Mouse (Mus musculus): ENCODE results near the gene Bach1. TPM values are rescaled to one million over a fixed set of nuclear protein-coding genes. Genes with fewer than 3 reads are reported as not detected.
"Not testable (repeated sequence)": the region's sequence is repeated elsewhere in the genome, so short reads cannot be mapped to it uniquely, and the experiment has no call there.

The Bach1 gene
- polyA plus RNA-seq, 1 experiment from 2014 or later: 23.4 TPM

DNA sequence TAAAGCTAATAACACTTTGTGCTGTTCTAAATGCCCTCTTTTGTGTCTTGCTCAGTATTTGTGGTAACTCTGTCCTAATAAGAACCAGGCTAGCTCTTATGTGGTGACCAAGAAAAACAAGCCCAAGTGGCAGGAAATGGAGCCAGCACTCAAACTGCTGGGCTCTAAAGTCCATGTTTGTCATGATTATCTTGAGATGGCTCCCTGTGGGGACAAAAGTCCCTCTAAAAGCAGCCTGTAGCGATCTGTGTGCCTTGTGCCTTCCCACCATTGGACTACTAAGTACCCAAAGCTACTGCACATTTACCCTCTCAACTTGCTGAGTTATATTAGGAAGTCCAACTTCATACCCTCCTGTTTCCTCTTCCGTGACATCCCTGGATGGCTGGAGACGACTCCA is 11.4 kb upstream of the Bach1 start:
- no peaks in the 10 kb centered on the region for H3K36me3 ChIP-seq
- no peak overlapping the region for H3K27ac ChIP-seq
- no peaks in the 10 kb centered on the region for H3K4me1 ChIP-seq
- no peaks in the 10 kb centered on the region for H3K27me3 ChIP-seq (replicated peaks)
- no peak overlapping the region for H3K4me2 ChIP-seq (replicated peaks)
- no peak overlapping the region for H3K4me3 ChIP-seq
- WGBS: 86% methylated on average over 3 of the region's 3 CpGs
- no peak for ATAC-seq (ENCODE audit: low FRiP score, low read depth)
- H3K9me3 ChIP-seq: no peaks in the 10 kb centered on the region
- no peak overlapping the region for H3K9ac ChIP-seq

DNA sequence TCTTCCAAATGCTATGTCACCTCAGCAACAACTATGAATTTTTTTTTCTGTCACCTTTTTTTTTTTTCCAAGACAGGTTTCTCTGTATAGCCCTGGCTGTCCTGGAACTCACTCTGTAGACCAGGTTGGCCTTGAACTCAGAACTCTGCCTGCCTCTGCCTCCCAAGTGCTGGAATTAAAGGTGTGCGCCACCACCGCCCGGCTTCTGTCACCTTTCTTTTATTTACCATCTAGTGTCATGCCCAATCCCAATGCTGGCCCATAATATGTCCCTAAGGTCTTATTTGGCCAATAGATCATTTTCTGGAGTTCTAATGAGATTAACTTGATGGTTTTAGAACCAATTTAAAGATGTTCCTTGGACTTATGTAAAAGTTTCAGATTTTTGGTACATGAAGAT is 10.4 kb upstream of the Bach1 start:
- H3K4me2 ChIP-seq (replicated peaks); H3K9me3 ChIP-seq; H3K9ac ChIP-seq; H3K4me1 ChIP-seq; H3K36me3 ChIP-seq; H3K27ac ChIP-seq; ATAC-seq (ENCODE audit: low FRiP score, low read depth); H3K4me3 ChIP-seq; H3K27me3 ChIP-seq (replicated peaks): not testable (repeated sequence)
- WGBS: 97% methylated on average over 3 of the region's 3 CpGs

DNA sequence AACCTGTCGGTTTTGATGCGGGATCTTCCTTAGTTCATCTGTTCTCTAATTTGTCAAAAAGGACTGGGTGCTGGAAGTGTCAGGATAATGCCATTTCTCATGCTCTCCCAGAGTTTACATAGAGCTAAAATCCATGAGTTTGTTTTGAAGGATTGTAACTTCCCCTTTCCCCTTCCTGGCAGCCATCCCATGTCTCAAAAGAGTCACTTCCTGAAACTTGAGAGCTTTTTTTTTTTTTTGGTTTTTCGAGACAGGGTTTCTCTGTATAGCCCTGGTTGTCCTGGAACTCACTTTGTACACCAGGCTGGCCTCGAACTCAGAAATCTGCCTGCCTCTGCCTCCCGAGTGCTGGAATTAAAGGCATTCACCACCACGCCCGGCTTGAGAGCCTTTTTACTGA is 9.9 kb upstream of the Bach1 start:
- not testable (repeated sequence) for H3K27me3 ChIP-seq (replicated peaks); H3K9ac ChIP-seq; H3K9me3 ChIP-seq; H3K4me3 ChIP-seq; H3K36me3 ChIP-seq; ATAC-seq (ENCODE audit: low FRiP score, low read depth); H3K27ac ChIP-seq; H3K4me1 ChIP-seq; H3K4me2 ChIP-seq (replicated peaks)
- WGBS: 93% methylated on average over 7 of the region's 7 CpGs

DNA sequence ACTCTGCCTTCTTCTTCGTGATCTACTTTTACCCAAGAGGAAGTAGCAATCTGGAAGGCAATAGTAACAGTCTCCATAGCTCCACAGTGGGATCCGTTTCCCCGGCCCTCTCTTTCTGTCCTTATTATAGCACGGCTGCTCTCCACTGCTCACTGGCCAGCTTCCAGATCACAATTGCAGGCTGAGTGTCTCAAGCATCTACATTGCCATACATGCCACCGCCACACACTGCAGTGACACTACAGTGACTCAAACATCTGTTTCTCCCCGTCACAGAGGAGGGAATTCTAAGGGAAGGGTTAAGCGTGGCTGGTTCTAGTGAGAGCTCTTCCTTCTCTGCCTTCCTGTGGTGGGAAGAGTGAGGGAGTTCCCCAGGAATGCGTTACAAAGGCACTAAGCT is 9.5 kb upstream of the Bach1 start:
- H3K27ac ChIP-seq: no peak overlapping the region
- ATAC-seq (ENCODE audit: low FRiP score, low read depth): no peak
- 80% methylated on average over 8 of the region's 8 CpGs for WGBS

DNA sequence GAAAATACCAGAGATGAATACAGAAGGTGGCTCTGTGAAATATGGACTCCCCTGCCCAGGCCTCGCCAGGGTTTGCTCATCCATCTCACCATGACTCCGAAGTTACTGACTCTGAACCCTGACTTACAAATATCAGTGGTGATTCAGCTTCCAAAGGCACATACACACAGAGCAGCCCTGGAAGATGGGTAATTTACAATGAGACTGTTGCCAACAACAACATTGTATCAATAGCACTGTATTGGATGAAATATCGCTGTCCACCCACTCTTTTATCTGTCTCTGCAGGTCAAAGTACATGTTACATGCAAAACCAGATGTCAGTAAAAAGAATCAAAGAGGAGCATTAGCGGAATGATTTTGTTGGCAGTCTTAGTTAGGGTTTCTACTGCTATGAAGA is 8.2 kb upstream of the Bach1 start:
- Histone ChIP-seq H3K9ac (no peak overlapping the region), H3K27ac (no peak overlapping the region), H3K9me3 (no peaks in the 10 kb centered on the region), H3K4me3 (no peak overlapping the region), H3K4me2 (replicated peaks) (no peak overlapping the region), H3K27me3 (replicated peaks) (no peaks in the 10 kb centered on the region), H3K36me3 (no peaks in the 10 kb centered on the region), H3K4me1 (no peaks in the 10 kb centered on the region)
- WGBS: 89% methylated on average over 4 of the region's 4 CpGs
- ATAC-seq (ENCODE audit: low FRiP score, low read depth): no peak

More for the DNA sequence above, 9.5 kb upstream of the Bach1 start:
- Histone ChIP-seq H3K9me3 (no peaks in the 10 kb centered on the region), H3K9ac (no peak overlapping the region), H3K36me3 (no peaks in the 10 kb centered on the region), H3K4me1 (no peaks in the 10 kb centered on the region), H3K27me3 (replicated peaks) (no peaks in the 10 kb centered on the region), H3K4me3 (no peak overlapping the region), H3K4me2 (replicated peaks) (no peak overlapping the region)

DNA sequence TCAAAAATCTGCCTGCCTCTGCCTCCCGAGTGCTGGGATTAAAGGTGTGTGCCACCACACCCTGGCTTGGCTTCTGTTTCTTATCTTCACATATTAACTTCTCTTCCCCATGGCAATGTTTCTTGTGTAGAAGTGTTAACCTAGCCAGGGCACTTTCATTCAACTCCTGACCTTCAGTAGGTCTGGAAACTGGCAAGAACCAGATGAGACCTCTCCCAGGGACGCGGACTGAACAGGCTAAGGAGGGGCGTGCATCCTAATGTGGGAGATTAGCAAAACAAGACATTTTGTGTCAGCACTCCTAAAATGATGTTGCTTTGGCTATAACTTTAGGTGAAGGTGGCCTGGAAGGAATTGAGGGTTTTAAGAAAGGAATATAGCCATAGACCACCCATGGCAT is 7.6 kb upstream of the Bach1 start:
- H3K36me3 ChIP-seq: no peaks in the 10 kb centered on the region
- no peak overlapping the region for H3K27ac ChIP-seq
- H3K9me3 ChIP-seq: no peaks in the 10 kb centered on the region
- H3K9ac ChIP-seq: no peak overlapping the region
- no peak overlapping the region for H3K4me2 ChIP-seq (replicated peaks)
- no peaks in the 10 kb centered on the region for H3K4me1 ChIP-seq
- no peaks in the 10 kb centered on the region; the same call in 1 of the 2 replicates for H3K27me3 ChIP-seq (replicated peaks)
- H3K4me3 ChIP-seq: no peak overlapping the region
- WGBS: 94% methylated on average over 4 of the region's 4 CpGs
- ATAC-seq (ENCODE audit: low FRiP score, low read depth): no peak

DNA sequence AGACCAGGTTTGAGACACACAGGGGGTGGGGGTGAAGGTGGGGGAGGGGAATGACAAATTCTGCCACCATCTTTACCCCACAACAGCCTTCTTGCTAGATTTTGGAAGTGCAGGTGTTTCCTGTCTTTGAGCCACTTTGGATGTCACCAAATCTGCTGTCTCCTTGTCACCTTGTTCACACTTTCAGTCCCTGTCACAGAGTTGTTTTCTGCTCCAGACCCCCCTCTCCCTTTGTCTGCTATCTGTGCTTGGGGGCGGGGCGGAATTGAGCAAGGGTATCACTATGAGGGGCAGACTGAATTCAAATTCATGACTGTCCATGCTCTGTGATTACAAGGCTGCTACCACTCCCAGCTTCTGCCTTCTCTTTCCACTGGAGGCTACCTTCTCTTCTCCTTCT is 6.2 kb upstream of the Bach1 start:
- Histone ChIP-seq H3K9me3 (no peaks in the 10 kb centered on the region), H3K27me3 (replicated peaks) (no peaks in the 10 kb centered on the region; the same call in 1 of the 2 replicates), H3K9ac (no peak overlapping the region), H3K4me1 (no peaks in the 10 kb centered on the region), H3K4me3 (no peak overlapping the region), H3K27ac (no peak overlapping the region), H3K4me2 (replicated peaks) (no peak overlapping the region), H3K36me3 (no peaks in the 10 kb centered on the region)
- WGBS: 94% methylated on average over 2 of the region's 2 CpGs
- ATAC-seq (ENCODE audit: low FRiP score, low read depth): no peak

DNA sequence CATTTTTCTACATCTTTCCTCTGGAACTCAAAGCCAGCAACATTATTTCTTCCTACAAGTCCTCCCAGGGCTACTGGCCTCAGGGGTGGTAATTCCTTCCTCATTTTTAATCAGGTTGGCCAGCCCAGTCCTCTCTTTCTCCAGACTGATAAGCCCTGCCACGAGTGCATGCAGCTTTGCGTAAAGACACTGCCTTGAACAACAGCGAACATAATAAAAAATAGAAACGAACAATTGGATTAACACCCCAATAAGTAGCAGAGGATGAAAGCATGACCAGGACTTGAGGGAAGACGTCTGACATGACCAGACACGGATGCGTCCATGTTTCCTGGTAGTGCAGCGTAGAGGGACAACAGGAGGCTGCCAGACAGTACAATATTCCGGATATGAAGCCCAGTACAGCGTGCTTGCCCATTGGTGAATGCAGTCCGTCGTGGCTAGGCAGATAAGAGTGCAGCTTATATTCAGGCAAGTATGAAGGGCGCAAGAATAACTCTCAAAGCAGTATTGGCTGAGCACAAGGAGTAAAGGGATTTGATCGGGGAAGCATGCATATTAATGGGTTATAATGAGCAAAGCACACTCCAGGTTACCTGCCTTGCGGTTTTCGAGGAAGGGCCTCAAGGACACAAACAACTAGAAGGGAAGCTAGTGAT is 909 bp upstream of the Bach1 start:
- WGBS: 54% methylated on average over 16 of the region's 16 CpGs
- Histone ChIP-seq H3K27me3 (replicated peaks) (no peaks in the 10 kb centered on the region; the same call in 1 of the 2 replicates), H3K4me1 (peaks cover 14% of the 10 kb centered on the region), H3K9me3 (no peaks in the 10 kb centered on the region), H3K4me2 (replicated peaks) (peak overlapping the region; percentile 77), H3K9ac (no peak overlapping the region), H3K36me3 (no peaks in the 10 kb centered on the region), H3K27ac (no peak overlapping the region), H3K4me3 (peak overlapping the region; percentile 72; the same call in 1 of the 2 replicates)
- ATAC-seq (ENCODE audit: low FRiP score, low read depth): peak; percentile 0; the same call in 1 of the 2 replicates

DNA sequence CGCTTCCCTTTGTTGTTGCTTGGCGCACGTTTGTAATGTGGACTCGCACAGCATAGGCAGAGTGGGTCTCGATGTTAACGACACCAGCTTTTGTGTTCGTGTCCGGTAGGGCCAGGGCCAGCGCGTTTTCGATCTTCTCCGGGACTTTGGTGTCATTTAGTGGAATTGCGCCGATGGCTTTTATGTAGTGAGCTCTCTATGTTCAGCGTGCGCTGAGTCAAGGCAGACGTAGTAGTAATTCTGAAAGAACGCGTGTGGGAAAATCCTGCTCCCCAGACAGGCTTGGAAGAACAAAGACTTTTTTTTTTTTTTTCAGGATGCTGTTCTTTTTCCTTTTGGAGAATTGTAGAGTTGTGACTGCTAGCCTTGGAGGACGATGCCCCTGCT is 554 bp downstream of the Bach1 start:
- Histone ChIP-seq H3K9me3 (no peaks in the 10 kb centered on the region), H3K4me1 (peaks cover 22% of the 10 kb centered on the region), H3K4me3 (peak overlapping the region; percentile 72), H3K27me3 (replicated peaks) (no peaks in the 10 kb centered on the region; the same call in 1 of the 2 replicates), H3K27ac (peak overlapping the region; percentile 89), H3K36me3 (no peaks in the 10 kb centered on the region), H3K9ac (peak overlapping the region; percentile 98), H3K4me2 (replicated peaks) (peak overlapping the region; percentile 77)
- ATAC-seq (ENCODE audit: low FRiP score, low read depth): no peak; the same call in 1 of the 2 replicates
- under 1% methylated on average over 20 of the region's 20 CpGs for WGBS

DNA sequence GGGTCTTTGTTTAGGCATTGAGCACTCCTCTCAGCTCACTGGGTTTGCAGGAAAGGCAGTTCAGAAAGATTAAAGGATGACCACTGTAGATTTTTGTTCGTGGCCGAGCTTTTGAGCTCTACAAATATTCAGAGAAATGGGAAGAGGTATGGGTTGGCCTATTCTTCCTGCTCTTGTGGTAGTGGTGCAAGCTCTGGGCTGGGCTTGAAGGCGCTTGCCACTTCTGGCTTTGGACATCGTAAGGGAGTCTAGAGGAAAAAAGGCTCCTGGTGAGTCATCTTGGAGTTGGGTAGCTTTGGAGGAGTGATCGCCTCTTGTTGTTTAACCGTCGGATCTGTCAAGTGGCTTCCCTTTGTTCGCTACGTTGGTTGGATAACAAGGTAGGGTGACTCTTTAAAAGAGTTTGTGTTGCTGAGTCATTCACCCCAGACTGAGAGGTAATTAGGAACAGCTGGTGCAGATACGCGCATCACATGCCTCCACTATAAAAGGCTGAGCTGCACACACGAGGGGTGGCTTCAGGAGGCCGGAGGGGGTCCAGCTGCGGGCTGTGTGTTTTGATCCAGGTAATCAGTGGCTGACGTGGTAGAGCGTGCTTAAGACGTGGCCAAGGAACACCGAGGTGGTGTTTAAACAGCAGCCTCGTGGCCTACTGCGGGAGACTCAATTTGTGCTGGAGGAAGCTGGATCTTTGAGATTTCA is 1.1 kb downstream of the Bach1 start:
- Histone ChIP-seq H3K4me2 (replicated peaks) (peak overlapping the region; percentile 77), H3K4me3 (peak overlapping the region; percentile 72), H3K27me3 (replicated peaks) (no peaks in the 10 kb centered on the region; the same call in 1 of the 2 replicates), H3K4me1 (peaks cover 22% of the 10 kb centered on the region), H3K27ac (peak overlapping the region; percentile 89), H3K36me3 (no peaks in the 10 kb centered on the region), H3K9me3 (no peaks in the 10 kb centered on the region), H3K9ac (peak overlapping the region; percentile 98)
- WGBS: under 1% methylated on average over 20 of the region's 20 CpGs
- peak; percentile 44 for ATAC-seq (ENCODE audit: low FRiP score, low read depth)

DNA sequence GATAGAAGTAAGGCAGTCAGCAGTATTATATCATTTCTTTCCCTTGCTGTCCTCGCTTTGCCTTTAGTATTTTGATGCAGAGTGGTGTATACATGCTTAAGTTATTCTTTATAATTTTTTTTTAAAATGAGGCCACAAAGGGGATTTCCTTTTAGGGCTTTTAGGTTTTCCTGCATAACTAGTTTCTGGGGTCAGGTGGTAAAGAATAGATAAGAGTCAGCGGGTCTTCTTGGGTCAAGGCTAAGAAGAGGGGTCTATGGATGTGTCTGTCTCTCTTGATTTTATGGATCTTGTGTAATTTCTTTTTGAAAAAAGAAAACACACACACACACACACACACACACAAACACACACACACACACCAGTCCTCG is 1.6 kb downstream of the Bach1 start:
- H3K9me3 ChIP-seq: no peaks in the 10 kb centered on the region
- peaks cover 22% of the 10 kb centered on the region for H3K4me1 ChIP-seq
- H3K27me3 ChIP-seq (replicated peaks): no peaks in the 10 kb centered on the region; the same call in 1 of the 2 replicates
- peak overlapping the region; percentile 72 for H3K4me3 ChIP-seq
- peak overlapping the region; percentile 77 for H3K4me2 ChIP-seq (replicated peaks)
- H3K9ac ChIP-seq: peak overlapping the region; percentile 98
- no peaks in the 10 kb centered on the region for H3K36me3 ChIP-seq
- WGBS: 38% methylated on average over 3 of the region's 3 CpGs
- ATAC-seq (ENCODE audit: low FRiP score, low read depth): no peak
- no peak overlapping the region for H3K27ac ChIP-seq

DNA sequence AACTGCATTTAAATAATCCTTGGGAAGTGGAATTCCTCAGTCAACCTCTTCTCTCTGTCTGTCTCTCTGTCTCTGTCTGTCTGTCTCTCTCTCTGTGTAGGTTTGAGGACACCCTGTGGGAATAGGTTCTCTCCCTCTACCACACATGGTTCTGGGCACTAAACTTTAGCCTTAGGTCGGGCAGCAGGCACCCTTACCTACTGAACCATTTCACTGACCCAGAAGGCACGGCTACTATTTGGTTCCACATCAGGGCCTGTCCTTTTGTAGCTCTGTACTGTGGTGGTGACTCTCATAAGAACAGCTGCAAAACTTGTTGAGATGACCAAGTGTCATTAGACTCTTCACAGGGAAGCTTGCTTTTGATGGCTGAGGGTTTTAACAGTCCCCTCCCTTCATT is 3.1 kb downstream of the Bach1 start:
- no peak overlapping the region for H3K9ac ChIP-seq

DNA sequence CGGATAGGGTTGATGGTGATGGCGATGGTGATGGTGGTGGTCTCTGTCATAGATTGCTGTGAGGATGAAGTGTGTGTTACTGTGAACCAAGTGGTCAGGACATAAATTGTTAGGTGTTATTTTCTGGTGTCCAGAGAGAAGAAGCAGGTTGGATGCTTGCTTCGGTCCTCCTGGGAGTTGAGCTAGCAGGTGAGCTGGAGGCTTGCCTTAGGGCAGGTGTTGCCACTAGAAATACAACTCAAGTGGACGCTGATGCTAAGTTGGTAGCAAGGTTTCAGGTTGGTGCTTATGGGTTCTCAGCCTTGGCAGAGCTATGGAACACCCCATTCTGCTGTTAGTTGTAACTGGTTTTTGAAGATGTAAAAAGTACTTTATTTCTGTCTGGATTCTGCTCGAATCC is 4.1 kb downstream of the Bach1 start:
- Histone ChIP-seq H3K4me3 (no peak overlapping the region), H3K9ac (no peak overlapping the region), H3K4me1 (peaks cover 37% of the 10 kb centered on the region), H3K27me3 (replicated peaks) (no peaks in the 10 kb centered on the region), H3K4me2 (replicated peaks) (no peak overlapping the region), H3K27ac (no peak overlapping the region), H3K9me3 (no peaks in the 10 kb centered on the region), H3K36me3 (no peaks in the 10 kb centered on the region)
- WGBS: 89% methylated on average over 5 of the region's 5 CpGs
- no peak for ATAC-seq (ENCODE audit: low FRiP score, low read depth)

More for the DNA sequence above, 3.1 kb downstream of the Bach1 start:
- WGBS: 79% methylated on average over 2 of the region's 2 CpGs
- Histone ChIP-seq H3K36me3 (no peaks in the 10 kb centered on the region), H3K4me2 (replicated peaks) (no peak overlapping the region), H3K27ac (no peak overlapping the region), H3K27me3 (replicated peaks) (no peaks in the 10 kb centered on the region), H3K9me3 (no peaks in the 10 kb centered on the region), H3K4me3 (no peak overlapping the region), H3K4me1 (peaks cover 33% of the 10 kb centered on the region)
- no peak for ATAC-seq (ENCODE audit: low FRiP score, low read depth)

Data from neural tube, embryonic 12.5 days (tissue).